Comparison of ENCODE assay signal across 9 mouse cellular contexts in genomic region chr13:38668514-38668913, GRCm38 (mm10). TPM values are rescaled to one million over a fixed set of nuclear protein-coding genes. Genes with fewer than 3 reads are reported as not detected.
DNase-seq lines count a peak whose midpoint lies in the region; ATAC-seq and TF ChIP-seq lines count a peak whose summit lies in the region.
"Had no signal": no experiment of that assay in that cellular context is flagged by ENCODE, and none has a peak within 500 bp of the region (broad histone marks: within the 10 kb centered on the region; RNA-seq: fewer than 3 reads in every experiment).

No protein-coding gene starts in this region.

- DNase-seq in kidney, adult 2 months = peak; percentile 41
- DNase-seq in G1E (ENCODE audit: low spot score) = peak; percentile 34
- peak; percentile 68 for DNase-seq in c-Kit-positive CD71-positive TER-119-negative erythroid progenitor cells, embryonic 14.5 days (ENCODE audit: low read depth)
- peak; percentile 38 for DNase-seq in limb, embryonic 11.5 days (ENCODE audit: low spot score)
- no peak for DNase-seq in frontal cortex, postnatal 25 days (ENCODE audit: low spot score in 2 of 2)

- TF ChIP-seq POLR2A in kidney, adult 2 months (IDR thresholded peaks at IDR 0.05; ENCODE audit: low read depth, low read length) = no peak

- H3K9ac ChIP-seq in kidney, embryonic 14.5 days (ENCODE audit: low read depth, low read length) = no peak overlapping the region
- H3K9ac ChIP-seq in limb, embryonic 11.5 days (ENCODE audit: low read length) = no peak overlapping the region
- no peak overlapping the region for H3K9ac ChIP-seq in midbrain, embryonic 15.5 days

- H3K4me2 ChIP-seq in kidney, embryonic 14.5 days (replicated peaks; ENCODE audit: low read depth, low read length) = no peak overlapping the region
- H3K4me2 ChIP-seq in limb, embryonic 11.5 days (ENCODE audit: low read depth, severe bottlenecking) = no peak overlapping the region
- no peak overlapping the region for H3K4me2 ChIP-seq in midbrain, embryonic 15.5 days

- peak; percentile 67 for TF ChIP-seq CTCF in kidney, adult 2 months (conservative IDR thresholded peaks at IDR 0.05; ENCODE audit: insufficient read depth, insufficient read length, low read depth, low read length)
- peak; percentile 79 for TF ChIP-seq CTCF in G1E (IDR thresholded peaks at IDR 0.05; ENCODE audit: low read depth, low read length)

- no peak overlapping the region for H3K27ac ChIP-seq in kidney, adult 2 months (ENCODE audit: insufficient read depth, low read depth, low read length)
- H3K27ac ChIP-seq in kidney, embryonic 14.5 days (ENCODE audit: low read depth, low read length) = no peak overlapping the region
- H3K27ac ChIP-seq in limb, embryonic 11.5 days (replicated peaks; ENCODE audit: low read depth, low read length) = no peak overlapping the region
- H3K27ac ChIP-seq in midbrain, embryonic 15.5 days = no peak overlapping the region

- WGBS in kidney, adult 2 months = 22% methylated on average over 2 of the region's 2 CpGs
- 36% methylated on average over 2 of the region's 2 CpGs for WGBS in kidney, embryonic 14.5 days
- 33% methylated on average over 2 of the region's 2 CpGs for WGBS in limb, embryonic 11.5 days
- WGBS in midbrain, embryonic 15.5 days = 15% methylated on average over 2 of the region's 2 CpGs

- no peaks in the 10 kb centered on the region for H3K27me3 ChIP-seq in kidney, adult 2 months (replicated peaks; ENCODE audit: control insufficient read depth, insufficient read depth, low read length)
- no peaks in the 10 kb centered on the region for H3K27me3 ChIP-seq in kidney, embryonic 14.5 days (ENCODE audit: control insufficient read depth, insufficient read depth, low read length)
- peaks cover 15% of the 10 kb centered on the region for H3K27me3 ChIP-seq in G1E (ENCODE audit: insufficient read depth, low read length)
- H3K27me3 ChIP-seq in limb, embryonic 11.5 days (ENCODE audit: control insufficient read depth, insufficient read depth, low read length) = no peaks in the 10 kb centered on the region
- H3K27me3 ChIP-seq in midbrain, embryonic 15.5 days (replicated peaks) = no peaks in the 10 kb centered on the region

- H3K36me3 ChIP-seq in kidney, adult 2 months (ENCODE audit: control insufficient read depth, insufficient read depth, low read length) = no peaks in the 10 kb centered on the region
- H3K36me3 ChIP-seq in kidney, embryonic 14.5 days (ENCODE audit: control insufficient read depth, insufficient read depth, low read length) = no peaks in the 10 kb centered on the region
- H3K36me3 ChIP-seq in G1E (replicated peaks) = no peaks in the 10 kb centered on the region
- H3K36me3 ChIP-seq in limb, embryonic 11.5 days (ENCODE audit: control insufficient read depth, insufficient read depth, low read length) = no peaks in the 10 kb centered on the region
- no peaks in the 10 kb centered on the region for H3K36me3 ChIP-seq in midbrain, embryonic 15.5 days (replicated peaks)

- ATAC-seq in kidney, embryonic 14.5 days (ENCODE audit: low FRiP score, low TSS enrichment) = no peak
- peak; percentile 80 for ATAC-seq in G1E (ENCODE audit: extremely low read depth, insufficient number of reproducible peaks, low FRiP score, poor library complexity, severe bottlenecking)
- ATAC-seq in limb, embryonic 11.5 days (ENCODE audit: insufficient number of reproducible peaks, low FRiP score, low TSS enrichment, low read depth) = no peak
- ATAC-seq in neutrophil, adult 5-6 weeks (ENCODE audit: extremely low read depth, insufficient number of reproducible peaks, low FRiP score, poor library complexity, severe bottlenecking) = peak; percentile 55; the same call in 1 of the 2 replicates
- no peak for ATAC-seq in midbrain, embryonic 15.5 days (replicated peaks)

- H3K4me1 ChIP-seq in kidney, adult 2 months (ENCODE audit: control insufficient read depth, insufficient read depth, low read length) = no peaks in the 10 kb centered on the region
- H3K4me1 ChIP-seq in kidney, embryonic 14.5 days (ENCODE audit: control insufficient read depth, insufficient read depth, low read length) = no peaks in the 10 kb centered on the region
- peaks cover 16% of the 10 kb centered on the region for H3K4me1 ChIP-seq in G1E (ENCODE audit: insufficient read depth, low read depth, low read length)
- H3K4me1 ChIP-seq in limb, embryonic 11.5 days (ENCODE audit: control insufficient read depth, insufficient read depth, low read length) = no peaks in the 10 kb centered on the region
- H3K4me1 ChIP-seq in midbrain, embryonic 15.5 days = no peaks in the 10 kb centered on the region

- H3K4me3 ChIP-seq in kidney, adult 2 months (ENCODE audit: insufficient read depth, low read depth, low read length) = no peak overlapping the region
- H3K4me3 ChIP-seq in kidney, embryonic 14.5 days (ENCODE audit: low read length) = no peak overlapping the region
- H3K4me3 ChIP-seq in G1E (ENCODE audit: low read depth, low read length) = no peak overlapping the region
- no peak overlapping the region for H3K4me3 ChIP-seq in limb, embryonic 11.5 days (ENCODE audit: low read depth, low read length)
- no peak overlapping the region for H3K4me3 ChIP-seq in midbrain, embryonic 15.5 days
- H3K4me3 ChIP-seq: myocyte had no signal

- no peaks in the 10 kb centered on the region for H3K9me3 ChIP-seq in kidney, embryonic 14.5 days (ENCODE audit: control insufficient read depth, low read length)
- no peaks in the 10 kb centered on the region for H3K9me3 ChIP-seq in G1E (replicated peaks)
- H3K9me3 ChIP-seq in limb, embryonic 11.5 days (ENCODE audit: control insufficient read depth, low read length) = no peaks in the 10 kb centered on the region
- no peaks in the 10 kb centered on the region for H3K9me3 ChIP-seq in midbrain, embryonic 15.5 days

RNA-seq across cellular contexts. Expression of gene Eef1e1, which starts 9.7 kb away (rescaled TPM):
- 4.6 and 7.7 TPM in 2 replicates for polyA plus RNA-seq in kidney, adult 2 months (2012; rRNA removed)
- 65.5 and 67.6 TPM in 2 replicates for polyA plus RNA-seq in kidney, embryonic 14.5 days (2014; fragmentation: Nextera tagmentation; extraction: Ambion mirVana)
- total RNA-seq in G1E (2014; fragmentation: Nextera tagmentation) (73.1 and 95.1 TPM in 2 replicates), G1E (2017) (67.5 and 77.6 TPM in 2 replicates)
- 30.0 and 34.4 TPM in 2 replicates for polyA plus RNA-seq in G1E (2012)
- 48.4 and 49.6 TPM in 2 replicates for polyA plus RNA-seq in limb, embryonic 11.5 days (2014; fragmentation: Nextera tagmentation; extraction: Ambion mirVana)
- total RNA-seq in neutrophil, adult 5-6 weeks (2017) = 11.9 and 15.1 TPM in 2 replicates
- polyA plus RNA-seq in midbrain, embryonic 15.5 days (2015; fragmentation: Nextera tagmentation; extraction: Ambion mirVana) = 106 and 107 TPM in 2 replicates

RNA-seq across cellular contexts. Expression of gene Bloc1s5, which starts 33.6 kb away (rescaled TPM):
- 7.6 and 7.8 TPM in 2 replicates for polyA plus RNA-seq in kidney, adult 2 months (2012; rRNA removed)
- 16.3 and 18.8 TPM in 2 replicates for polyA plus RNA-seq in kidney, embryonic 14.5 days (2014; fragmentation: Nextera tagmentation; extraction: Ambion mirVana)
- total RNA-seq in G1E (2014; fragmentation: Nextera tagmentation) (17.2 and 25.8 TPM in 2 replicates), G1E (2017) (26.6 and 35.2 TPM in 2 replicates)
- 8.2 and 10.4 TPM in 2 replicates for polyA plus RNA-seq in G1E (2012)
- 21.3 and 26.0 TPM in 2 replicates for polyA plus RNA-seq in limb, embryonic 11.5 days (2014; fragmentation: Nextera tagmentation; extraction: Ambion mirVana)
- 5.9 and 6.2 TPM in 2 replicates for total RNA-seq in neutrophil, adult 5-6 weeks (2017)
- polyA plus RNA-seq in midbrain, embryonic 15.5 days (2015; fragmentation: Nextera tagmentation; extraction: Ambion mirVana) = 21.0 and 24.4 TPM in 2 replicates

Comparison
In these comparisons a context has a peak if more than half of its experiments do, and no peak if none do; other contexts are left out.
1. DNase-seq: peak in kidney, adult 2 months (single experiment), G1E (single experiment), c-Kit-positive CD71-positive TER-119-negative erythroid progenitor cells, embryonic 14.5 days (single experiment) and limb, embryonic 11.5 days (single experiment); none in frontal cortex, postnatal 25 days (0 of 2).
2. ATAC-seq: peak in G1E (single experiment) and neutrophil, adult 5-6 weeks (single experiment); none in kidney, embryonic 14.5 days (single experiment), limb, embryonic 11.5 days (single experiment) and midbrain, embryonic 15.5 days (single experiment).